Mouse (Mus musculus): Measurements from ENCODE around the gene Cd164l2.

GRCm38 (mm10) chr4:133268931-133269330, 57.0 kb downstream of the Cd164l2 start:
- TF ChIP-seq POLR2A (IDR thresholded peaks at IDR 0.05; ENCODE audit: borderline replicate concordance, extremely low read depth, insufficient read depth, insufficient read length, poor library complexity, severe bottlenecking), result no peak
- TF ChIP-seq CTCF (IDR thresholded peaks at IDR 0.05; ENCODE audit: borderline replicate concordance, extremely low read depth, insufficient read depth, insufficient read length), result no peak
